Mouse (Mus musculus) midbrain, embryonic 14.5 days (tissue): ENCODE data around the gene Sphk1. TPM values are rescaled to one million over a fixed set of nuclear protein-coding genes. Genes with fewer than 3 reads are reported as not detected.
A peak's percentile ranks its signal among the peaks of the same experiment; 100 is the strongest.

Experiments
- ATAC-seq: fragments of 200-750 bp; cut with Nextera tagmentation; 2 replicates; pipeline ENCODE4 v1.8.0; 2017; ENCODE audit warnings: moderate number of reproducible peaks, moderate library complexity; ENCODE audit not compliant: low FRiP score, low TSS enrichment
- DNase-seq: peaks from one replicate; pipeline ENCODE4 v3.0.0-alpha.2; 2015
- H3K27ac ChIP-seq: fragments of 300-500 bp; sonication (generic); replicated peaks from 2 replicates; pipeline ENCODE4 v1.5.1; 2014; ENCODE audit warnings: mild to moderate bottlenecking, low read depth, low read length, moderate library complexity
- H3K27me3 ChIP-seq: fragments of 300-500 bp; sonication (generic); 2 replicates; pipeline ENCODE4 v1.6.1; 2014; ENCODE audit warnings: low read length, control low read depth, mixed read lengths; ENCODE audit not compliant: control insufficient read depth, insufficient read depth
- H3K36me3 ChIP-seq: fragments of 300-500 bp; sonication (generic); 2 replicates; pipeline ENCODE4 v1.6.1; 2014; ENCODE audit warnings: low read length, control low read depth; ENCODE audit not compliant: control insufficient read depth, insufficient read depth
- H3K4me1 ChIP-seq: fragments of 300-500 bp; sonication (generic); 2 replicates; pipeline ENCODE4 v1.6.1; 2014; ENCODE audit warnings: mild to moderate bottlenecking, antibody characterized with exemption, low read length, control low read depth; ENCODE audit not compliant: control insufficient read depth, insufficient read depth
- H3K4me2 ChIP-seq: fragments of 300-500 bp; sonication (generic); 2 replicates; pipeline ENCODE4 v1.6.1; 2014; ENCODE audit warnings: mild to moderate bottlenecking, low read length, moderate library complexity
- H3K4me3 ChIP-seq: fragments of 300-500 bp; sonication (generic); replicated peaks from 2 replicates; pipeline ENCODE4 v1.5.1; 2014; ENCODE audit warnings: low read depth, low read length
- H3K9ac ChIP-seq: fragments of 300-500 bp; sonication (generic); replicated peaks from 2 replicates; pipeline ENCODE4 v1.6.1; 2014; ENCODE audit warnings: mild to moderate bottlenecking, low read length, moderate library complexity
- H3K9me3 ChIP-seq: fragments of 300-500 bp; sonication (generic); 2 replicates; pipeline ENCODE4 v1.6.1; 2016; ENCODE audit warnings: low read length, control low read depth, mixed read lengths; ENCODE audit not compliant: control insufficient read depth
- WGBS: fragments of 180-500 bp; shearing (Covaris S2); extraction: QIAGEN DNeasy Blood & Tissue Kit; methylation state at CpG from one replicate; pipeline ENCODE4 v1.1.7; 2014; 5-methylcytosine and 5-hydroxymethylcytosine counted together
- polyA plus RNA-seq: library from polyadenylated mRNA; unstranded; fragments of >200 nt; fragmentation: Nextera tagmentation; extraction: Ambion mirVana; gene quantifications from 2 replicates; pipeline ENCODE4 v1.2.1, GENCODE M21; 2014

Gene Sphk1
- polyA plus RNA-seq, 1 experiment from 2014 or later, result 5.4 TPM

- no peak overlapping the region for H3K27ac ChIP-seq
- no peaks in the 10 kb centered on the region for H3K9me3 ChIP-seq
- H3K4me1 ChIP-seq, result peaks cover 35% of the 10 kb centered on the region
- H3K9ac ChIP-seq, result peak overlapping the region; percentile 40; the same call in 1 of the 2 replicates
- H3K4me2 ChIP-seq, result peak overlapping the region; percentile 76
- peaks cover 1% of the 10 kb centered on the region; the same call in 1 of the 2 replicates for H3K36me3 ChIP-seq
- H3K4me3 ChIP-seq, result peak overlapping the region; percentile 39
- WGBS, result 2% methylated on average over 48 of the region's 48 CpGs
- DNase-seq (peak; percentile 60), ATAC-seq (no peak)
- H3K27me3 ChIP-seq, result peaks cover 46% of the 10 kb centered on the region
Measured at GRCm38 (mm10) chr11:116531371-116532191, 856 bp downstream of the Sphk1 start.

- peaks cover 35% of the 10 kb centered on the region for H3K4me1 ChIP-seq
- no peak overlapping the region for H3K27ac ChIP-seq
- H3K27me3 ChIP-seq, result peaks cover 46% of the 10 kb centered on the region
- H3K36me3 ChIP-seq, result peaks cover 7% of the 10 kb centered on the region; the same call in 1 of the 2 replicates
- no peaks in the 10 kb centered on the region for H3K9me3 ChIP-seq
- peak; percentile 47 for DNase-seq
- no peak for ATAC-seq
- WGBS, result under 1% methylated on average over 30 of the region's 30 CpGs
- H3K9ac ChIP-seq, result peak overlapping the region; percentile 42; the same call in 1 of the 2 replicates
- H3K4me2 ChIP-seq, result peak overlapping the region; percentile 76
- H3K4me3 ChIP-seq, result peak overlapping the region; percentile 39
Measured at GRCm38 (mm10) chr11:116532262-116532809, 1.6 kb downstream of the Sphk1 start.

DNA sequence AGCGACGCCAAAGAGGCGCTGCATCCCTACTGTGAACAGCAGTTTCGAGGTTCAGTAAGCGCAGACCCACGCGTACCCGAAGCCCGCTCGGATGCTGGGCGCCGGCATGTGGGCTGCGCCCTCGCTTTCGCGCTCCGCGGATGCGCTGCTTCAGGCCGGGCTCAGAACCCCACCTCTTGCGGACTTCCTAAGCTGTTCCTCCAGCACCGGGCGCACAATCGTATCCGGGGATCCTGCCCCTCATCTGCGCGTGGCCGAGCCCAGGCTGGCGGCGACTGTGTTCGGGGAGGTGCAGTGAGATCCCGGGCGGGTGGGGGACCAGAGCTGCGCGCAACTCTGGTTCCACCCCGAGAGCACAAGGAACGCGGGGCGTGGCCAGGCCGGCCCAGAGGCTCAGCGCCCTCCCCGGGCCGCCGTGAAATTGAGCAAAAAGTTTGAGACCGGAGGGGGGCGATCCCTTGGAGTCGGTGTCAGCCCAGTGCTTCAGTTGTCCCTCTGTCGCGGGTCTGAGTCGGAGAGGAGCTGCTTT is 2.1 kb downstream of the Sphk1 start:
- peak overlapping the region; percentile 76 for H3K4me2 ChIP-seq
- H3K4me3 ChIP-seq, result peak overlapping the region; percentile 39
- H3K27me3 ChIP-seq, result peaks cover 46% of the 10 kb centered on the region
- H3K4me1 ChIP-seq, result peaks cover 35% of the 10 kb centered on the region
- no peaks in the 10 kb centered on the region for H3K9me3 ChIP-seq
- no peak overlapping the region for H3K27ac ChIP-seq
- peak; percentile 67 for DNase-seq
- peaks cover 7% of the 10 kb centered on the region; the same call in 1 of the 2 replicates for H3K36me3 ChIP-seq
- H3K9ac ChIP-seq, result peak overlapping the region; percentile 42; the same call in 1 of the 2 replicates
- 0 out of 2 replicates have a peak, but pooled peaks have one; percentile 36 for ATAC-seq
- WGBS, result under 1% methylated on average over 50 of the region's 50 CpGs

DNA sequence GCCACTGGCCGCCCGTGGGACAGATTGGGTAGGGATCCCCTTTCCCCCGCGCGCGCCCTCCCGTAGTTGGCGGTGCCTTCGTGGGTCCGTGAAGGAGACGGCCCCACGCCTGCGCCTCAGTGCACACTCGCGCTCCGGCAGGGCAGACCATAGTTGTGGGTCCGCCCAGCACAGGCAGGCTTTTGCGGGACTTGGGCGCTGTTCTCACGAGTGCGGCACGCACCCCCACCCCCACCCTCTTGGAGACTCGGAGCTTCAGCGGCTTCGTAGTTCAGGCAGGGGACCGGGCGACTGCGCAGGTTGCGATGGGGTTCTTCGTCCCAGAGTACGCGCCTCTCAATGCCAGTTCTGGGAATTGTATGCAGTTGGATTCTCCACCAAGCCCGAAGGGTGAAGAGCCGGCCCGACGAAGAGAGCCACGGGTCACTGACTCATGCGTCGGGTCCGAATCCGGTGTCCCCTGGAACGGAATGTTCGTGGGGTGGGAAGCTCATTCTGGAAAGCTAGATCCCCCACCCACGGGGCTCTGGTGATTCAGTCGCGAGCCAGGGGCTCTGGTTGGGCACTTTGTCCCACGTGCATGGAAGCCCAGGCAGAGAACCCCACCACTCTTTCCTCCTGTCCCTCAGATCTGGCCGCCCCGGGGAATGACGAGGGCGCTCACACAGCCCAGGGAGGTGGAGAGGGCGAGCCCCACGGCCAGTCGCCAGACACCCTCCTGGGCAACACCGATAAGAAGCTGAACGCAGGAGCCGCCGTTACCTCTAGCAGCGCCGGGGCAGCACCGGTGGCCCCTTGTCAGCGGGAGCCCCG is 2.8 kb downstream of the Sphk1 start:
- DNase-seq (peak; percentile 37), ATAC-seq (no peak)
- no peaks in the 10 kb centered on the region for H3K9me3 ChIP-seq
- H3K27me3 ChIP-seq, result peaks cover 46% of the 10 kb centered on the region
- H3K36me3 ChIP-seq, result peaks cover 13% of the 10 kb centered on the region
- under 1% methylated on average over 63 of the region's 63 CpGs for WGBS
- H3K9ac ChIP-seq, result peak overlapping the region; percentile 42; the same call in 1 of the 2 replicates
- peaks cover 35% of the 10 kb centered on the region for H3K4me1 ChIP-seq
- H3K4me2 ChIP-seq, result peak overlapping the region; percentile 76
- H3K27ac ChIP-seq, result no peak overlapping the region
- peak overlapping the region; percentile 39 for H3K4me3 ChIP-seq

DNA sequence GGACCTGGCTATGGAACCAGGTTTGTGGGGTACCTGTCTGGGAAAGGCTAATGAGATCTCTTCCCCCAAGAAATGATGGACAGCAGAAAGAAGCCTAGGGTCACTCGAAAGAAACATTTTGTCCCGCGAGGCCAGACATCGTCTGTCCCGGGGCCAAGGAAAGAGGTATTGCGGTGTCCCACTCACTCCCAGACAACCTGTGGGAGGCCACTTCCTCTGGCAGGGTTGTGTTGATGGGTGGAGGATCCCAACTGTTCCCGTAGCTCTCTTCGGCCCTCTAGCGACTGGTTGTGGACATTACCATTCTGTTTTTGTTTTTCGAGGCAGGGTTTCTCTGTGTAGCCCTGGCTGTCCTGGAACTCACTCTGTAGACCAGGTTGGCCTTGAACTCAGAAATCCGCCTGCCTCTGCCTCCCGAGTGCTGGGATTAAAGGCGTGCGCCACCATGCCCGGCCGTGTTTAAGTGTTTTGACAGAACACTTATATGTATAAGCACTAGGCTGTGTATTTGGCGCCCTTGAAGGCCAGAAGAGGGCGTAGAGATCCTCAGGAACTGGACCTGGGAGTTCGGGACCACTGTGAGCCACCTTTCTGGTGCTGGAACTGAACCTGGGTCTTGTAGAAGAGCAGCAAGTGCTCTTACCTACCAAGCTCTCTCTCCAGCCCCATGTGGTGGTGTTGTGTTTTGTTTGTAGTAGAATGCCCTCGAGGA is 3.6 kb downstream of the Sphk1 start:
- H3K27ac ChIP-seq, result no peak overlapping the region
- ATAC-seq (no peak), DNase-seq (peak; percentile 82)
- no peak overlapping the region for H3K9ac ChIP-seq
- H3K4me3 ChIP-seq, result peak overlapping the region; percentile 39; the same call in 1 of the 2 replicates
- peaks cover 46% of the 10 kb centered on the region for H3K27me3 ChIP-seq
- WGBS, result 17% methylated on average over 20 of the region's 20 CpGs
- peak overlapping the region; percentile 76 for H3K4me2 ChIP-seq
- peaks cover 21% of the 10 kb centered on the region for H3K36me3 ChIP-seq
- no peaks in the 10 kb centered on the region for H3K9me3 ChIP-seq
- H3K4me1 ChIP-seq, result peaks cover 35% of the 10 kb centered on the region

- Histone ChIP-seq H3K4me3 (no peak overlapping the region), H3K9me3 (no peaks in the 10 kb centered on the region), H3K4me2 (no peak overlapping the region), H3K9ac (no peak overlapping the region), H3K36me3 (peaks cover 45% of the 10 kb centered on the region), H3K27me3 (peaks cover 34% of the 10 kb centered on the region), H3K27ac (no peak overlapping the region), H3K4me1 (peaks cover 20% of the 10 kb centered on the region)
- ATAC-seq, result no peak
- WGBS, result 90% methylated on average over 7 of the region's 7 CpGs
- DNase-seq, result no peak
Measured at GRCm38 (mm10) chr11:116536685-116537084, 6.0 kb downstream of the Sphk1 start.

DNA sequence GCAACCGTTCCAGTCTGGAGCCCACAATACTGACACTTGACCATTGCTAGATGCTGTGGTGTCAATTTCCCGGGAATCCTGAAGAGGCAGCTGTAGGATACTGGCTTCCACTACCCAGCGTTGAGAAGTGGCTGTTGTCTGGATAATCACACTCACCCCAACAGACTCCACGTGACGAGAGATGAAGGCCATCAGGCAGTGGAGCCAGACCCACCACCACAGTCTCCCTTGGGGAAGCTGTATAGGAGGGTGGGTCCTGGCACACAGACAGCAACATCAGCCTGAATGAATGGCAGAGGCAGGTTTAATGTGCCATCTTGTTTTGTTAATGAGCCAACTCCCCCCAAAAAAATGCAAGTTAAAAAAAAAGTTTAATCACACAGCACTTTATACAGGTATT is 6.7 kb downstream of the Sphk1 start:
- Histone ChIP-seq H3K4me3 (no peak overlapping the region), H3K27ac (no peak overlapping the region), H3K4me1 (peaks cover 13% of the 10 kb centered on the region), H3K36me3 (peaks cover 52% of the 10 kb centered on the region), H3K27me3 (peaks cover 27% of the 10 kb centered on the region), H3K4me2 (no peak overlapping the region), H3K9me3 (no peaks in the 10 kb centered on the region), H3K9ac (no peak overlapping the region)
- ATAC-seq, result no peak
- no peak for DNase-seq
- WGBS, result 63% methylated on average over 5 of the region's 5 CpGs
